Mouse (Mus musculus) gastrocnemius, postnatal 14 days (tissue): Measurements from ENCODE around the gene Astn2. TPM values are rescaled to one million over a fixed set of nuclear protein-coding genes. Genes with fewer than 3 reads are reported as not detected.

ENCODE experiments used
- DNase-seq: peaks from one replicate; pipeline ENCODE4 v3.0.0; 2021; ENCODE audit warnings: mixed read lengths
- intact Hi-C: fragments of 180-260 bp; cut with DNase I; formaldehyde crosslinking; loops from one replicate; pipeline ENCODE4 v1.15.1; 2025; ENCODE audit warnings: low total_unique reads
- total RNA-seq, 2 experiments: library from RNA; stranded (reverse); gene quantifications; 2 replicates each; pipeline ENCODE4 v1.2.3; 2021

Astn2 gene
- total RNA-seq, 2 experiments from 2014 or later: 0.78 to 1.6 TPM

GRCm38 (mm10) chr4:65907660-65908059, 496.8 kb downstream of the Astn2 start:
- no peak for DNase-seq
- intact Hi-C loops: no loop called here

- intact Hi-C loops: no loop called here
- no peak for DNase-seq
Measured at GRCm38 (mm10) chr4:65904963-65905362, 499.4 kb downstream of the Astn2 start.

- intact Hi-C loops: no loop called here
- no peak for DNase-seq
Measured at GRCm38 (mm10) chr4:65896092-65897027, 508.1 kb downstream of the Astn2 start.

GRCm38 (mm10) chr4:65888332-65888993, 515.9 kb downstream of the Astn2 start:
- no peak for DNase-seq
- intact Hi-C loops: no loop called here

- intact Hi-C loops: no loop called here
Measured at GRCm38 (mm10) chr4:65886862-65887261, 517.5 kb downstream of the Astn2 start.

GRCm38 (mm10) chr4:65885921-65886320, 518.5 kb downstream of the Astn2 start:
- intact Hi-C loops: no loop called here
- no peak for DNase-seq

More at GRCm38 (mm10) chr4:65886862-65887261, 517.5 kb downstream of the Astn2 start:
- DNase-seq: no peak

GRCm38 (mm10) chr4:65874236-65874781, 530.1 kb downstream of the Astn2 start:
- intact Hi-C loops: no loop called here
- DNase-seq: no peak

GRCm38 (mm10) chr4:65864551-65864950, 539.9 kb downstream of the Astn2 start:
- intact Hi-C loops: no loop called here
- no peak for DNase-seq

- no peak for DNase-seq
- intact Hi-C loops: no loop called here
Measured at GRCm38 (mm10) chr4:65843191-65843590, 561.2 kb downstream of the Astn2 start.

- intact Hi-C loops: no loop called here
- DNase-seq: no peak
Measured at GRCm38 (mm10) chr4:65839550-65840000, 564.8 kb downstream of the Astn2 start.

GRCm38 (mm10) chr4:65838781-65839180, 565.6 kb downstream of the Astn2 start:
- intact Hi-C loops: no loop called here
- DNase-seq: no peak

GRCm38 (mm10) chr4:65832971-65833370, 571.4 kb downstream of the Astn2 start:
- DNase-seq: no peak
- intact Hi-C loops: no loop called here

- no peak for DNase-seq
- intact Hi-C loops: no loop called here
Measured at GRCm38 (mm10) chr4:65831872-65832271, 572.5 kb downstream of the Astn2 start.

- intact Hi-C loops: no loop called here
- no peak for DNase-seq
Measured at GRCm38 (mm10) chr4:65830495-65830894, 573.9 kb downstream of the Astn2 start.

GRCm38 (mm10) chr4:65821070-65821469, 583.3 kb downstream of the Astn2 start:
- no peak for DNase-seq
- intact Hi-C loops: no loop called here

- intact Hi-C loops: no loop called here
- DNase-seq: no peak
Measured at GRCm38 (mm10) chr4:65820236-65820635, 584.2 kb downstream of the Astn2 start.

GRCm38 (mm10) chr4:65819835-65820234, 584.6 kb downstream of the Astn2 start:
- intact Hi-C loops: no loop called here
- no peak for DNase-seq

GRCm38 (mm10) chr4:65814176-65814535, 590.3 kb downstream of the Astn2 start:
- peak; percentile 5 for DNase-seq
- intact Hi-C loops: no loop called here

- intact Hi-C loops: no loop called here
- DNase-seq: no peak
Measured at GRCm38 (mm10) chr4:65813500-65814175, 590.8 kb downstream of the Astn2 start.

- intact Hi-C loops: no loop called here
- no peak for DNase-seq
Measured at GRCm38 (mm10) chr4:65807341-65807740, 597.1 kb downstream of the Astn2 start.
